Mouse (Mus musculus) neural tube, embryonic 13.5 days (tissue): Measurements from ENCODE around the gene Speg. TPM values are rescaled to one million over a fixed set of nuclear protein-coding genes. Genes with fewer than 3 reads are reported as not detected.

Experiments used
- ATAC-seq: fragments of 200-750 bp; cut with Nextera tagmentation; 2 replicates; pipeline ENCODE4 v1.8.0; 2017; ENCODE audit warnings: low read depth, mild to moderate bottlenecking, moderate TSS enrichment, moderate library complexity
- H3K27ac ChIP-seq: fragments of 300-500 bp; sonication (generic); replicated peaks from 2 replicates; pipeline ENCODE4 v1.5.1; 2015; ENCODE audit warnings: moderate library complexity, mild to moderate bottlenecking, inconsistent platforms
- H3K27me3 ChIP-seq: fragments of 300-500 bp; sonication (generic); 2 replicates; pipeline ENCODE4 v1.6.1; 2015; ENCODE audit warnings: mild to moderate bottlenecking, inconsistent platforms
- H3K36me3 ChIP-seq: fragments of 300-500 bp; sonication (generic); 2 replicates; pipeline ENCODE4 v1.6.1; 2015; ENCODE audit warnings: mild to moderate bottlenecking, inconsistent platforms
- H3K4me1 ChIP-seq: fragments of 300-500 bp; sonication (generic); replicated peaks from 2 replicates; pipeline ENCODE4 v1.6.1; 2015; ENCODE audit warnings: inconsistent platforms
- H3K4me2 ChIP-seq: fragments of 300-500 bp; sonication (generic); 2 replicates; pipeline ENCODE4 v1.6.1; 2015; ENCODE audit warnings: inconsistent platforms, mild to moderate bottlenecking, moderate library complexity
- H3K4me3 ChIP-seq: fragments of 300-500 bp; sonication (generic); 2 replicates; pipeline ENCODE4 v1.5.1; 2015; ENCODE audit warnings: mild to moderate bottlenecking, inconsistent platforms
- H3K9ac ChIP-seq: fragments of 300-500 bp; sonication (generic); 2 replicates; pipeline ENCODE4 v1.6.1; 2015; ENCODE audit warnings: moderate library complexity, mild to moderate bottlenecking, inconsistent platforms
- H3K9me3 ChIP-seq: fragments of 300-500 bp; sonication (generic); 2 replicates; pipeline ENCODE4 v1.6.1; 2016; ENCODE audit warnings: inconsistent platforms
- WGBS: fragments of 180-500 bp; shearing (Covaris S2); methylation state at CpG from one replicate; pipeline ENCODE4 v1.1.7; 2015; 5-methylcytosine and 5-hydroxymethylcytosine counted together
- polyA plus RNA-seq: library from polyadenylated mRNA; unstranded; fragments of >200 nt; fragmentation: Nextera tagmentation; extraction: Ambion mirVana; gene quantifications from 2 replicates; pipeline ENCODE4 v1.2.1, GENCODE M21; 2015

Speg gene
- polyA plus RNA-seq, 1 experiment from 2014 or later = 21.4 TPM

GRCm38 (mm10) chr1:75345036-75345935 is 29.8 kb upstream of the Speg start:
- Histone ChIP-seq H3K36me3 (no peaks in the 10 kb centered on the region), H3K27me3 (peaks cover 14% of the 10 kb centered on the region), H3K4me2 (peak overlapping the region; percentile 20; the same call in 1 of the 2 replicates), H3K4me1 (peaks cover 20% of the 10 kb centered on the region), H3K9me3 (no peaks in the 10 kb centered on the region), H3K27ac (no peak overlapping the region), H3K9ac (no peak overlapping the region; the same call in 1 of the 2 replicates), H3K4me3 (no peak overlapping the region)
- WGBS = 35% methylated on average over 20 of the region's 20 CpGs
- no peak for ATAC-seq

DNA sequence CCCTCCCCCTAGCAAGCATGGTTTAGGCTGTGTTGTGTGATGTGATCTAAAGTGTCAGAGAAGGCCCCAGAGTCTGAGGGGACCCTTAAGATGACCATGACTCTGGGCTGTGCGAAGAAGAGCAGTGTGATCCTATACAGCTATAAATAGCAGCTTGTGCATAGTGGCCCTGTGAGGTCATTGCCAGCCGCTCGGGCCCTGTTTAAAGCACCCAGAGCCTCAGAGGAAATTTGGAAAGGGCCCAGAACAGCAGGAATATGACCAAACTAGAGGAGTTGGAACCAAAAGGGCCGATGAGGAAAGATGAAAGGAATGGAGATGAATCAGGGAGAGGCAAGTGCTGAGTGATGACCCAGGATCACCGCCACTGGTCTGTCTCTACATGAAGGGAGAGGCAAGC is 27.8 kb upstream of the Speg start:
- H3K9me3 ChIP-seq = no peaks in the 10 kb centered on the region
- H3K4me1 ChIP-seq = peaks cover 20% of the 10 kb centered on the region
- no peak overlapping the region for H3K9ac ChIP-seq
- peaks cover 14% of the 10 kb centered on the region for H3K27me3 ChIP-seq
- ATAC-seq = no peak
- 81% methylated on average over 5 of the region's 5 CpGs for WGBS
- no peak overlapping the region for H3K4me2 ChIP-seq
- H3K27ac ChIP-seq = no peak overlapping the region
- no peak overlapping the region for H3K4me3 ChIP-seq
- no peaks in the 10 kb centered on the region for H3K36me3 ChIP-seq

GRCm38 (mm10) chr1:75349275-75349674 is 25.8 kb upstream of the Speg start:
- H3K4me3 ChIP-seq = no peak overlapping the region
- H3K9me3 ChIP-seq = no peaks in the 10 kb centered on the region
- no peak overlapping the region for H3K4me2 ChIP-seq
- peaks cover 17% of the 10 kb centered on the region for H3K4me1 ChIP-seq
- ATAC-seq = no peak
- H3K27me3 ChIP-seq = peaks cover 14% of the 10 kb centered on the region; the same call in 1 of the 2 replicates
- H3K9ac ChIP-seq = no peak overlapping the region
- H3K27ac ChIP-seq = no peak overlapping the region
- H3K36me3 ChIP-seq = no peaks in the 10 kb centered on the region
- WGBS = 42% methylated on average over 5 of the region's 5 CpGs

GRCm38 (mm10) chr1:75357261-75357660 is 17.8 kb upstream of the Speg start:
- WGBS = 69% methylated on average over 7 of the region's 7 CpGs
- Histone ChIP-seq H3K4me1 (peaks cover 11% of the 10 kb centered on the region), H3K9ac (no peak overlapping the region), H3K27ac (no peak overlapping the region), H3K27me3 (peaks cover 48% of the 10 kb centered on the region), H3K4me2 (no peak overlapping the region), H3K36me3 (no peaks in the 10 kb centered on the region), H3K9me3 (no peaks in the 10 kb centered on the region), H3K4me3 (no peak overlapping the region)
- ATAC-seq = no peak

DNA sequence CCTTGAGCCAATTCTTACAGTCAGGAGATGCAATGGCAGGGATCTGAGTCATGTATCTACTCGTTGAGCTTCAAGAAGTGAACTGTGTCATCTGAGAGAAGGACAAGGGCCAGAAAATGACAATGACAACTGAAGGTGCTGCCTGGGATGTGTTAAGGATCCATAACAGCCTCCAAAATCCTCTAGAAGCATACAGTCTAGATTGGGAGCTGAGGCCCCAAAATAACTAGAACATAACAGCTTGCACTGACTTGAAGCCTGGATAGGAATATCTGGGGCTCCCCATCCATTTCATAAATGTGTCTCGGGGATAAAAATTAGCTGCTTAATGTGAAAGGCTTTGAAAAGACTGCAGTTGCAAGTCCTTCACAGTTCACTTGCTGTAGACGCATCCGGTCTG is 17.1 kb upstream of the Speg start:
- no peak overlapping the region for H3K4me3 ChIP-seq
- no peaks in the 10 kb centered on the region for H3K9me3 ChIP-seq
- no peaks in the 10 kb centered on the region for H3K36me3 ChIP-seq
- WGBS = 89% methylated on average over 4 of the region's 4 CpGs
- H3K4me2 ChIP-seq = no peak overlapping the region
- no peak overlapping the region for H3K27ac ChIP-seq
- no peak overlapping the region for H3K9ac ChIP-seq
- no peak for ATAC-seq
- H3K4me1 ChIP-seq = peaks cover 11% of the 10 kb centered on the region
- H3K27me3 ChIP-seq = peaks cover 56% of the 10 kb centered on the region

- no peaks in the 10 kb centered on the region for H3K36me3 ChIP-seq
- no peak overlapping the region for H3K27ac ChIP-seq
- H3K4me3 ChIP-seq = no peak overlapping the region
- no peak for ATAC-seq
- H3K27me3 ChIP-seq = peaks cover 62% of the 10 kb centered on the region
- H3K9me3 ChIP-seq = no peaks in the 10 kb centered on the region
- WGBS = 74% methylated on average over 13 of the region's 13 CpGs
- H3K9ac ChIP-seq = no peak overlapping the region
- peaks cover 11% of the 10 kb centered on the region for H3K4me1 ChIP-seq
- no peak overlapping the region for H3K4me2 ChIP-seq
Observed at GRCm38 (mm10) chr1:75359346-75359745, 15.8 kb upstream of the Speg start.

- no peak within 1 kb of the TSS for H3K27ac ChIP-seq
- H3K9me3 ChIP-seq = no peaks in the 10 kb centered on the region
- H3K9ac ChIP-seq = peak within 1 kb of the TSS; percentile 53; the same call in 1 of the 2 replicates
- H3K4me2 ChIP-seq = peak within 1 kb of the TSS; percentile 53
- peaks cover 12% of the 10 kb centered on the region for H3K4me1 ChIP-seq
- WGBS = 2% methylated on average over 80 of the region's 80 CpGs
- no peaks in the 10 kb centered on the region for H3K36me3 ChIP-seq
- peak; percentile 25 for ATAC-seq
- H3K4me3 ChIP-seq = peak within 1 kb of the TSS; percentile 30
- H3K27me3 ChIP-seq = peaks cover 68% of the 10 kb centered on the region
Observed at GRCm38 (mm10) chr1:75360112-75361031, 14.7 kb upstream of the Speg start, which contains the start of gene Des. Gene Des, plus strand, starts transcription at chr1:75360329.

- no peak overlapping the region; the same call in 1 of the 2 replicates for H3K4me2 ChIP-seq
- peaks cover 68% of the 10 kb centered on the region for H3K27me3 ChIP-seq
Observed at GRCm38 (mm10) chr1:75361123-75361522, 14.0 kb upstream of the Speg start.

GRCm38 (mm10) chr1:75361750-75362149 is 13.3 kb upstream of the Speg start:
- Histone ChIP-seq H3K9me3 (no peaks in the 10 kb centered on the region), H3K4me3 (no peak overlapping the region), H3K4me2 (no peak overlapping the region), H3K9ac (no peak overlapping the region), H3K36me3 (no peaks in the 10 kb centered on the region), H3K27me3 (peaks cover 68% of the 10 kb centered on the region), H3K27ac (no peak overlapping the region), H3K4me1 (peaks cover 17% of the 10 kb centered on the region)
- whole genome bisulfite sequencing = 43% methylated on average over 4 of the region's 4 CpGs
- no peak for ATAC-seq

More at GRCm38 (mm10) chr1:75361123-75361522, 14.0 kb upstream of the Speg start:
- no peak for ATAC-seq
- Histone ChIP-seq H3K4me1 (peaks cover 17% of the 10 kb centered on the region), H3K27ac (no peak overlapping the region), H3K9me3 (no peaks in the 10 kb centered on the region), H3K36me3 (no peaks in the 10 kb centered on the region), H3K9ac (no peak overlapping the region), H3K4me3 (peak overlapping the region; percentile 30; the same call in 1 of the 2 replicates)
- WGBS = 43% methylated on average over 4 of the region's 4 CpGs

GRCm38 (mm10) chr1:75363868-75364267 is 11.2 kb upstream of the Speg start:
- no peak overlapping the region for H3K9ac ChIP-seq
- no peak overlapping the region for H3K27ac ChIP-seq
- no peaks in the 10 kb centered on the region for H3K36me3 ChIP-seq
- WGBS = 83% methylated on average over 3 of the region's 3 CpGs
- no peak for ATAC-seq
- H3K27me3 ChIP-seq = peaks cover 54% of the 10 kb centered on the region
- no peaks in the 10 kb centered on the region for H3K9me3 ChIP-seq
- peaks cover 17% of the 10 kb centered on the region for H3K4me1 ChIP-seq
- no peak overlapping the region for H3K4me3 ChIP-seq
- no peak overlapping the region for H3K4me2 ChIP-seq

DNA sequence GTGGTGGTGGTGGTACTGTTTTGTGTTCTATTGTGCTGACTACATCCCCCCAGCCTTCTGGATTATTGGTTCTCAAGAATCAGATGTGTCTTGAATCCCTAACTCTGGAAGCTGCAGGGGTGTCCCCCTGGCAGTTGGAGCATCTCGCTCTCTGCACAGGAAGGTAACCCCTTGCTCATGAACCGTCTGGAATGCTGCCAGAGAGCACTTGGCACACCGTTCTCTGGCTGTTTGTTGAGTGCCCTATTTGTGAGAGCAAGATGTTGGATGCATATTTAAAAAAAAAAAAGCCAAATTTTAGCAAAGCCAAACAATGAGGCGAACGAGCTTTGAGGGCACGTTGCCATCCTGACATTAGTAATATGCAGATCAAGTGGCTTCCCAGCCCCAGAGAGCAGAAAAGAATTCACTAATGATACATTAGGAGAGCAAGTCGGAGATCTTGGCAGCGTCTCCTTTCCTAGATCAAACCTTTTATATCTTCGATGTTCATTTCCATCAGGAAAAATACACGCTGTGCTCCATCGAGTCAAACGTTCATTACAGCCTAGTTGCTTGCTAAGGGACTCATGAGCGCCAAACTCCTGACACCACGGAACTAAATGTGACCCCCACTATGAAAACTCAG is 9.5 kb upstream of the Speg start:
- WGBS = 69% methylated on average over 14 of the region's 14 CpGs

More for the DNA sequence above, 9.5 kb upstream of the Speg start:
- Histone ChIP-seq H3K9me3 (no peaks in the 10 kb centered on the region), H3K27me3 (peaks cover 49% of the 10 kb centered on the region), H3K4me2 (no peak overlapping the region), H3K9ac (no peak overlapping the region), H3K4me3 (no peak overlapping the region), H3K27ac (no peak overlapping the region), H3K4me1 (peaks cover 19% of the 10 kb centered on the region), H3K36me3 (no peaks in the 10 kb centered on the region)
- no peak for ATAC-seq
